Mouse (Mus musculus) liver, embryonic 16.5 days (tissue): ENCODE data around the gene Gm15262. TPM values are rescaled to one million over a fixed set of nuclear protein-coding genes. Genes with fewer than 3 reads are reported as not detected.
"Not testable (repeated sequence)": the region's sequence is repeated elsewhere in the genome, so short reads cannot be mapped to it uniquely, and the experiment has no call there.

ENCODE experiments used
- ATAC-seq: fragments of 200-750 bp; cut with Nextera tagmentation; 2 replicates; pipeline ENCODE4 v1.8.0; 2017; ENCODE audit warnings: low read depth, mild to moderate bottlenecking, moderate number of reproducible peaks, moderate library complexity
- H3K27ac ChIP-seq: fragments of 300-500 bp; sonication (generic); 2 replicates; pipeline ENCODE4 v1.5.1; 2014; ENCODE audit warnings: mild to moderate bottlenecking, low read length
- H3K27me3 ChIP-seq: fragments of 300-500 bp; sonication (generic); 2 replicates; pipeline ENCODE4 v1.6.1; 2014; ENCODE audit warnings: low read depth, low read length, mixed read lengths; ENCODE audit not compliant: control insufficient read depth, insufficient read depth
- H3K36me3 ChIP-seq: fragments of 300-500 bp; sonication (generic); 2 replicates; pipeline ENCODE4 v1.6.1; 2014; ENCODE audit warnings: mild to moderate bottlenecking; ENCODE audit not compliant: control insufficient read depth, insufficient read depth
- H3K4me1 ChIP-seq: fragments of 300-500 bp; sonication (generic); 2 replicates; pipeline ENCODE4 v1.6.1; 2014; ENCODE audit warnings: low read depth, low read length, mixed read lengths; ENCODE audit not compliant: control insufficient read depth
- H3K4me2 ChIP-seq: fragments of 300-500 bp; sonication (generic); 2 replicates; pipeline ENCODE4 v1.6.1; 2014; ENCODE audit warnings: low read depth, low read length, mixed read lengths
- H3K4me3 ChIP-seq: fragments of 300-500 bp; sonication (generic); 2 replicates; pipeline ENCODE4 v1.5.1; 2014; ENCODE audit warnings: low read depth, mild to moderate bottlenecking, low read length
- H3K9ac ChIP-seq: fragments of 300-500 bp; sonication (generic); 2 replicates; pipeline ENCODE4 v1.6.1; 2014; ENCODE audit warnings: low read depth, low read length
- H3K9me3 ChIP-seq: fragments of 300-500 bp; sonication (generic); replicated peaks from 2 replicates; pipeline ENCODE4 v1.6.1; 2016; ENCODE audit warnings: low read length; ENCODE audit not compliant: control insufficient read depth
- whole genome bisulfite sequencing: fragments of 180-500 bp; shearing (Covaris S2); extraction: QIAGEN DNeasy Blood & Tissue Kit; methylation state at CpG from one replicate; pipeline ENCODE4 v1.1.7; 2014; ENCODE audit not compliant: insufficient replicate concordance; 5-methylcytosine and 5-hydroxymethylcytosine counted together
- polyA plus RNA-seq: library from polyadenylated mRNA; unstranded; fragments of >200 nt; fragmentation: Nextera tagmentation; extraction: Ambion mirVana; gene quantifications from 2 replicates; pipeline ENCODE4 v1.2.1, GENCODE M21; 2015

Gene Gm15262
- polyA plus RNA-seq, result not detected in 2 replicates

DNA sequence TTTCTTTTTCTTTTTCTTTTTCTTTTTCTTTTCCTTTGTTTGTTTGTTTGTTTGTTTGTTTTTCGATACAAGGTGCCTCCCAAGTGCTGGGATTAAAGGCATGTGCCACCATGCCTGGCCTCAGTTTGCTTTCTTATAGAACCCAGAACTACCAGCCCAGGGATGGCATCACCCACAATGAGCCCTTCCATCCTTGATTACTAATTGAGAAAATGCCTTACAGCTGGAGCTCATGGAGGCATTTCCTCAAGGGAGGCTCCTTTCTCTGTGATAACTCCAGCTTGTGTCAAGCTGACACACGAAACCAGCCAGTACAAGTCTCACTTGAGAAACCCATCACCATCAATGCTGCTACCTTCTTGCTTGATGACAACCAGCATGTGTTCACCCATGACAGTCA lies at the start of gene Gm15262:
Gm15262 (plus strand) TSS at position 301 of the 400 bp plus-strand sequence.
- H3K36me3 ChIP-seq, ATAC-seq, H3K27ac ChIP-seq, H3K27me3 ChIP-seq, H3K4me3 ChIP-seq, H3K9me3 ChIP-seq, H3K4me1 ChIP-seq, H3K9ac ChIP-seq, H3K4me2 ChIP-seq: not testable (repeated sequence)
- WGBS, result 41% methylated on average over 2 of the region's 2 CpGs

DNA sequence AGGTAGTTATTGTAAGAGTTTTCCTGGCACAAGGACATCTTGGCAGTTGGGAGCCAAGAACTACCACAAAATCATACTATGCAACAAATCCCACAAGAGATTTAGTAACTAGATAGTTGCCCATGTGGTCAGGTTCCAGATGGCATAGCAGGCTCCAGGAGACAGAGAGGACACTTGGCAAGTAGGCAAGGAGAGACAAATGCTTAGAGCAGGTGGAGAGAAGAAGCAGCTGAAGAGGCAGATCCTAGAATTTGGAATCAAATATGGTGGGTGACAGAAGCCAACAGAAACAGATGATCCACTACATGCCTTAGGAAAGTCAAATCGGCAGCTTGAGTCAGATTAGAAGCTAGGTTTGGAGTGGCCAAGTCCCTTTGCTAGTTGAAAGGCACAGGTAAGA lies 20.9 kb downstream of the Gm15262 start:
- no peak for ATAC-seq
- Histone ChIP-seq H3K4me3 (no peak overlapping the region), H3K4me1 (no peaks in the 10 kb centered on the region), H3K27me3 (no peaks in the 10 kb centered on the region; the same call in 1 of the 2 replicates), H3K27ac (no peak overlapping the region), H3K4me2 (no peak overlapping the region), H3K9me3 (no peaks in the 10 kb centered on the region), H3K9ac (no peak overlapping the region), H3K36me3 (no peaks in the 10 kb centered on the region)
- WGBS, result 57% methylated on average over 1 of the region's 1 CpGs

DNA sequence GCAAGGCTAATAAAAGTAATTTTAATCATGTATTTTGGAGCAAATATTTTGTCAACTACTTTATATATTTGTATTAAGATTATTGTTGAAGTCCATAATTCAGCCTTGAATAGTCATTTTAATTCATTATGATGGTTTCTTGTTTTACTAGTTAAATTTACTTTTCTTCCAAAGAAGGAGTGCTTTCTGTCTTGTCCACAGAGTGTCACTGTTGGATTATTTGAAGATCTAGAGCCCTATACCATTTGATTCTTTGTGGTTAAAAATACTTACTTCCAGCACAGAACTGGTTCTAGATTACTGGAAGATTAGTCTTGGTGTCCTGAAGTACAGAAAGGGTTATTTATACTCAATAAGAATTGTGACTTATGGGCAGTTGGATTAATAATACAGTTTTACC lies 29.2 kb downstream of the Gm15262 start:
- no peak overlapping the region for H3K4me2 ChIP-seq

DNA sequence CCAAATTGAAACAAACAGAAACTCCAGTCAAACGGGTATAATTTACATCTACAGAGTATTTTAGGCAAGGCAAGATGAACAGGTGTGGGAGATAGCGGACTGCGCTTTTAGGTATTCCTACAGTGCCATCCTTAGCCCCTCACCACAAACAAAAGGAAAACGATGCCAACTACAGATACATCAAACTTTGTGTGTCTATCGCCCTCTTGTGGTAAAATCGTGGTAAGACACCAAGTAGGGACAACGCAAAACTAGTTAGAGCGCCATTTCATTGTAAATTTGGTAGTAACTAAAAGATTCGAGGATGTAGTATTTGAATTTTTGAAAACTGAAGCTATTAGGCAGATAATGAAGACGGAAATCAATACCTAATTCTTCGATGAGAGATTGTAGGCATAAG lies 83.7 kb downstream of the Gm15262 start:
- H3K4me3 ChIP-seq, result no peak overlapping the region
- H3K9ac ChIP-seq, result no peak overlapping the region
- no peak overlapping the region for H3K27ac ChIP-seq
- no peaks in the 10 kb centered on the region for H3K36me3 ChIP-seq
- H3K4me1 ChIP-seq, result no peaks in the 10 kb centered on the region
- WGBS, result 28% methylated on average over 11 of the region's 11 CpGs
- no peaks in the 10 kb centered on the region for H3K27me3 ChIP-seq
- no peak overlapping the region for H3K4me2 ChIP-seq
- no peaks in the 10 kb centered on the region for H3K9me3 ChIP-seq
- ATAC-seq, result no peak

More for the DNA sequence above, 29.2 kb downstream of the Gm15262 start:
- Histone ChIP-seq H3K27me3 (no peaks in the 10 kb centered on the region), H3K4me1 (no peaks in the 10 kb centered on the region), H3K27ac (no peak overlapping the region), H3K9me3 (no peaks in the 10 kb centered on the region), H3K36me3 (no peaks in the 10 kb centered on the region), H3K4me3 (no peak overlapping the region), H3K9ac (no peak overlapping the region)
- ATAC-seq, result no peak

DNA sequence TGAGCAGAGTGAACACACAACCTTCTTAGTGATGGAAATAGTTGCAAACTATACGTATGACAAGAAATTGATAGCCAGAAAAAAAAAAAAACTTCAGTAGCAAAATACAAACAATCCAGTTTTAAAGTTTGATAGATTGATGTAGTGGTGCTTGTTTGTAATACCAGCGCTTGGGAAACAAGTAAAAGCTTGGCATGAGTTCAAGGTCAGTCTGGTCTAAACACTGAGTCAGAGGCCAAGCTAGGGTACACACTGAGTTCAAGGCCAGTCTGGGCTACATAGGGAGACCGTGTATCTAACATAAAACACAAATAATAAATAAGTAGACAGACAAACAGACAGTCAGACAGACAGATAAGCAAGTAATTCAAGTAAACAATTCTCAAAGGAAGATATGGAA lies 84.2 kb downstream of the Gm15262 start:
- Histone ChIP-seq H3K9ac (no peak overlapping the region), H3K36me3 (no peaks in the 10 kb centered on the region), H3K4me1 (no peaks in the 10 kb centered on the region), H3K4me3 (no peak overlapping the region), H3K4me2 (no peak overlapping the region), H3K9me3 (no peaks in the 10 kb centered on the region), H3K27ac (no peak overlapping the region), H3K27me3 (no peaks in the 10 kb centered on the region)
- no peak for ATAC-seq
- 39% methylated on average over 3 of the region's 3 CpGs for WGBS

DNA sequence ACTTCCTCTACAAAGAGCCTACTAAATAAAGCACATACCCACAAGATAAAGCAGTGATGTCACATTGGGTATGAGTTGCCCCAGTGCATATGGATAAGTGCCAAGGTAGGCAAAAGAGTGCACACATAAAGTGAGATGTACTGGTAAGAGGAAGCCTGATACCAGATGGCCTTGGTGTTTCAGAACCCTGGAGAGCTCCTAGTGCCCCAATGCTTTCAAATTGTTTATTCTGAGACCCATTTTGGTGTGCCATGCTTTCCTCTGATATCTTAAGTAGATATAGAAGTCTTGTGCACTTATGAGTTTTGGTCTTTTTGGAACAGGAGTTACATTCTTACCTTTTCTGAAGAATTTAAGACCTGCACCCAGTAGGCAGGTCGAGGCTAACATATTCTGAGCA lies 88.3 kb downstream of the Gm15262 start:
- no peaks in the 10 kb centered on the region for H3K27me3 ChIP-seq
- no peak for ATAC-seq
- H3K27ac ChIP-seq, result no peak overlapping the region
- H3K9ac ChIP-seq, result no peak overlapping the region
- no peaks in the 10 kb centered on the region for H3K4me1 ChIP-seq
- no peak overlapping the region for H3K4me3 ChIP-seq
- no peaks in the 10 kb centered on the region for H3K9me3 ChIP-seq
- H3K4me2 ChIP-seq, result no peak overlapping the region
- WGBS, result 21% methylated on average over 1 of the region's 1 CpGs
- H3K36me3 ChIP-seq, result no peaks in the 10 kb centered on the region

DNA sequence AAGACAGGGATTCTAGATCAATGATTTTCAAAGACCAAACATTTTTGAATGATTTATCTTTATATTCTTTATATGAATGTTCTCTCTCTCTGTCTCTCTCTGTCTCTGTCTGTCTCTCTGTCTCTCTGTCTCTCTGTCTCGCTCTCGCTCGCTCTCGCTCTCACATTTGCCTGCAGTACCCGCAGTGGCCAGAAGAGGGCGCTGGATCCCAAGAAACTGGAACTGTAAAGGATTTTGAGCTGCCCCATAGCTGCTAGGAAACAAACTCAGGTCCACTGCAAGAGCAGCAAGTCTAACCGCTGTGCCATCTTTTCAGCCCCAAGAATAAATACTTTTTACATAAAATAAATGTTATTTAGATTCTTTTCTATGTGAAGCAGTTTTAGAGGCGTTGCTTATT lies 98.5 kb downstream of the Gm15262 start:
- Histone ChIP-seq H3K9me3 (no peaks in the 10 kb centered on the region), H3K27me3 (no peaks in the 10 kb centered on the region), H3K4me2 (no peak overlapping the region), H3K36me3 (no peaks in the 10 kb centered on the region), H3K27ac (no peak overlapping the region), H3K4me1 (no peaks in the 10 kb centered on the region), H3K4me3 (no peak overlapping the region), H3K9ac (no peak overlapping the region)
- WGBS, result 35% methylated on average over 8 of the region's 8 CpGs
- no peak for ATAC-seq

DNA sequence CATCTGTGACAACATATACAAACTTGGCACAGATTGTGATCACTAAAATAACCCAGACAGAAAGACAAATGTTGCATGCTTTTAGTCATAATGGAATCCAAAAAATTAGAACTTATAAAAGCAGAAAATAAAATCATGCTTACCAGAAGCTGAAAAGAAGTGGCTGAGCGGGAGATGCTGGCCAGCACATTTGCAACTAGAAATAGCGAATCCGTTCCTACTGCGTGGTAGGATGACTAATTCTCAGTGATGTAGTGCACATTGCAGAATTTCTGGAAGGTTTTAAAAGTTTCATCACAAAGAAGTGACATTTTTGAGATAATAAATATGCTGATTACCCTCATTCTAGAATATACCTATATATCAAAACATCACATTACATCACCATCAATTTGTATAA lies 100.7 kb downstream of the Gm15262 start:
- H3K36me3 ChIP-seq, result no peaks in the 10 kb centered on the region
- no peaks in the 10 kb centered on the region for H3K4me1 ChIP-seq
- WGBS, result 72% methylated on average over 4 of the region's 4 CpGs
- ATAC-seq, result no peak
- no peak overlapping the region for H3K4me3 ChIP-seq
- no peak overlapping the region for H3K27ac ChIP-seq
- H3K9me3 ChIP-seq, result no peaks in the 10 kb centered on the region
- no peaks in the 10 kb centered on the region for H3K27me3 ChIP-seq
- no peak overlapping the region for H3K9ac ChIP-seq
- H3K4me2 ChIP-seq, result no peak overlapping the region

DNA sequence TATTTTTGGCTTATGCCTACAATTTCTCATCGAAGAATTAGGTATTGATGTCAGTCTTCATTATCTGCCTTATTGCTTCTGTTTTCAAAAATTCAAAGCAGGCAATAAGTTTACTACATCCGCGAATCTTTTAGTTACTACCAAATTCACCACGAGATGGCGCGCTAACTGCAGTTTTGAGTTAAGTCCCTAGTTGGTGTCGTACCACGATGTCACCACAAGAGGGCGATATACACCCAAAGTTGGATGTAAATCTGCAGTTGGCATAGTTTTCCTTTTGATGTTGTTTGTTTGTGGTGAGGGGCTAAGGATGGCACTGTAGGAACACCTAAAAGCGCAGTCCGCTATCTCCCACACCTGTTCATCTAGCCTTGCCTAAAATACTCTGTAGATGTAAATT lies 111.9 kb downstream of the Gm15262 start:
- Histone ChIP-seq H3K4me3 (no peak overlapping the region), H3K27ac (no peak overlapping the region), H3K9me3 (no peaks in the 10 kb centered on the region), H3K4me2 (no peak overlapping the region), H3K27me3 (no peaks in the 10 kb centered on the region), H3K4me1 (no peaks in the 10 kb centered on the region), H3K36me3 (no peaks in the 10 kb centered on the region), H3K9ac (no peak overlapping the region)
- 18% methylated on average over 11 of the region's 11 CpGs for WGBS
- no peak for ATAC-seq

DNA sequence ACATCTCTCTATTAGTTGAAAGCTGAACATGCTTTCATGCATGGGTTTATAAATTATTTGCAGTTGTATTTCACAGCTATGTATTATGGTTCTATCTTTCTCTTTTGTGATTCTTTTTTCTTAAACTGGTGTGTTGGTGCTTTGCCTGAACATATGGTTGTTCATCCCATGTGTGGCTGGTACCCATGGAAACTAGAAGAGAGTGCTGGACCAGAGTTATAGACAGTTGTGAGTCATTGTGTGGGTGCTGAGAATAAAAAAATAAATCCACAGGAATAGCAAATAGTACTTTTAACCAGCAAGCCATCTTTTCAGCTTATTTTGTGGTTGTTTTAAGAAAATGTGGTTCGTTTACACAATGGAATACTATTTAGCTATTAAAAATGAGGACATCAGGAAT lies 123.9 kb downstream of the Gm15262 start:
- WGBS, result 38% methylated on average over 1 of the region's 1 CpGs

More for the DNA sequence above, 123.9 kb downstream of the Gm15262 start:
- Histone ChIP-seq H3K9me3 (no peaks in the 10 kb centered on the region), H3K4me3 (no peak overlapping the region), H3K27me3 (no peaks in the 10 kb centered on the region), H3K9ac (no peak overlapping the region), H3K36me3 (no peaks in the 10 kb centered on the region), H3K4me2 (no peak overlapping the region), H3K4me1 (no peaks in the 10 kb centered on the region), H3K27ac (no peak overlapping the region)
- no peak for ATAC-seq
